In genomic region chr5:43661498-43661897, GRCm38 (mm10) we compare ENCODE assay signal across 9 mouse cellular contexts. TPM values are rescaled to one million over a fixed set of nuclear protein-coding genes. Genes with fewer than 3 reads are reported as not detected.
DNase-seq lines count a peak whose midpoint lies in the region; ATAC-seq lines count a peak whose summit lies in the region.
"Had no signal": no experiment of that assay in that cellular context is flagged by ENCODE, and none has a peak within 500 bp of the region (broad histone marks: within the 10 kb centered on the region; RNA-seq: fewer than 3 reads in every experiment).

No protein-coding gene starts in this region.

- no peak for DNase-seq in forebrain, embryonic 10.5 days (ENCODE audit: extremely low spot score, low spot score)
- peak; percentile 46 for DNase-seq in NIH3T3 (ENCODE audit: low read depth)
- no peak for DNase-seq in frontal cortex, postnatal 36 days (ENCODE audit: low spot score in 2 of 2)
- no peak for DNase-seq in adrenal gland, postnatal 36 days
- DNase-seq: B cell, adult 2 months had no signal

- WGBS in forebrain, embryonic 10.5 days: 94% methylated on average over 3 of the region's 3 CpGs
- 91% methylated on average over 3 of the region's 3 CpGs for WGBS in forebrain, embryonic 12.5 days
- 74% methylated on average over 3 of the region's 3 CpGs for WGBS in heart, embryonic 16.5 days
- 87% methylated on average over 3 of the region's 3 CpGs for WGBS in midbrain, embryonic 12.5 days

- peak overlapping the region; percentile 84 for H3K27ac ChIP-seq in forebrain, embryonic 10.5 days
- no peak overlapping the region for H3K27ac ChIP-seq in forebrain, embryonic 12.5 days
- H3K27ac ChIP-seq in heart, embryonic 16.5 days (ENCODE audit: low read length): peak overlapping the region; percentile 97
- peak overlapping the region; percentile 89; the same call in 1 of the 2 replicates for H3K27ac ChIP-seq in midbrain, embryonic 12.5 days (replicated peaks)

- peaks cover 43% of the 10 kb centered on the region for H3K4me1 ChIP-seq in forebrain, embryonic 10.5 days
- peaks cover 30% of the 10 kb centered on the region for H3K4me1 ChIP-seq in forebrain, embryonic 12.5 days
- peaks cover 13% of the 10 kb centered on the region for H3K4me1 ChIP-seq in heart, embryonic 16.5 days (ENCODE audit: control insufficient read depth, insufficient read depth, low read length)
- peaks cover 29% of the 10 kb centered on the region for H3K4me1 ChIP-seq in midbrain, embryonic 12.5 days

- H3K9ac ChIP-seq in forebrain, embryonic 12.5 days: no peak overlapping the region
- H3K9ac ChIP-seq in heart, embryonic 16.5 days (ENCODE audit: low read length): no peak overlapping the region
- no peak overlapping the region for H3K9ac ChIP-seq in midbrain, embryonic 12.5 days (replicated peaks)

- no peak overlapping the region for H3K4me3 ChIP-seq in forebrain, embryonic 10.5 days
- H3K4me3 ChIP-seq in forebrain, embryonic 12.5 days (replicated peaks): no peak overlapping the region
- H3K4me3 ChIP-seq in heart, embryonic 16.5 days (ENCODE audit: low read length): no peak overlapping the region
- no peak overlapping the region for H3K4me3 ChIP-seq in midbrain, embryonic 12.5 days

- ATAC-seq in forebrain, embryonic 12.5 days (ENCODE audit: low FRiP score): no peak
- no peak for ATAC-seq in heart, embryonic 16.5 days (replicated peaks; ENCODE audit: extremely low read depth, insufficient read depth, low FRiP score)
- no peak for ATAC-seq in midbrain, embryonic 12.5 days (ENCODE audit: low FRiP score, low read depth)
- no peak for ATAC-seq in granulocyte monocyte progenitor cell, adult 5-6 weeks (replicated peaks; ENCODE audit: poor library complexity, severe bottlenecking)

- no peaks in the 10 kb centered on the region for H3K36me3 ChIP-seq in forebrain, embryonic 10.5 days (replicated peaks)
- H3K36me3 ChIP-seq in forebrain, embryonic 12.5 days (replicated peaks): no peaks in the 10 kb centered on the region
- 0 out of 2 replicates have a peak, but pooled peaks cover 2% of the 10 kb centered on the region for H3K36me3 ChIP-seq in heart, embryonic 16.5 days (ENCODE audit: control insufficient read depth, insufficient read depth)
- H3K36me3 ChIP-seq in midbrain, embryonic 12.5 days: no peaks in the 10 kb centered on the region

- H3K27me3 ChIP-seq in forebrain, embryonic 10.5 days (ENCODE audit: poor library complexity, severe bottlenecking): no peaks in the 10 kb centered on the region
- no peaks in the 10 kb centered on the region for H3K27me3 ChIP-seq in forebrain, embryonic 12.5 days
- no peaks in the 10 kb centered on the region for H3K27me3 ChIP-seq in heart, embryonic 16.5 days (ENCODE audit: control insufficient read depth, insufficient read depth, low read length)
- no peaks in the 10 kb centered on the region for H3K27me3 ChIP-seq in midbrain, embryonic 12.5 days

- H3K9me3 ChIP-seq in forebrain, embryonic 10.5 days: no peaks in the 10 kb centered on the region
- no peaks in the 10 kb centered on the region for H3K9me3 ChIP-seq in forebrain, embryonic 12.5 days
- no peaks in the 10 kb centered on the region for H3K9me3 ChIP-seq in heart, embryonic 16.5 days (replicated peaks; ENCODE audit: control insufficient read depth, low read length)
- H3K9me3 ChIP-seq in midbrain, embryonic 12.5 days: no peaks in the 10 kb centered on the region

- no peak overlapping the region; the same call in 1 of the 2 replicates for H3K4me2 ChIP-seq in forebrain, embryonic 12.5 days
- H3K4me2 ChIP-seq in heart, embryonic 16.5 days (ENCODE audit: low read depth, low read length): peak overlapping the region; percentile 59
- peak overlapping the region; percentile 56; the same call in 1 of the 2 replicates for H3K4me2 ChIP-seq in midbrain, embryonic 12.5 days (replicated peaks)

RNA-seq across cellular contexts. Expression of gene Cc2d2a, which starts 0.6 kb away (rescaled TPM):
- 9.3 and 9.8 TPM in 2 replicates for polyA plus RNA-seq in forebrain, embryonic 10.5 days (2016; fragmentation: Nextera tagmentation; extraction: Ambion mirVana)
- 9.6 and 10.5 TPM in 2 replicates for polyA plus RNA-seq in forebrain, embryonic 12.5 days (2016; fragmentation: Nextera tagmentation; extraction: Ambion mirVana)
- 7.5 and 8.6 TPM in 2 replicates for polyA plus RNA-seq in heart, embryonic 16.5 days (2015; fragmentation: Nextera tagmentation; extraction: Ambion mirVana)
- 9.6 and 11.4 TPM in 2 replicates for polyA plus RNA-seq in midbrain, embryonic 12.5 days (2016; fragmentation: Nextera tagmentation; extraction: Ambion mirVana)
- total RNA-seq in granulocyte monocyte progenitor cell, adult 5-6 weeks (2014; fragmentation: Nextera tagmentation): 5.2 and 5.4 TPM in 2 replicates
- 2.6 TPM in 2 replicates for total RNA-seq in granulocyte monocyte progenitor cell, adult 5-6 weeks (2017)
- total RNA-seq in adrenal gland, postnatal 36 days (2021): 10 to 100 TPM; 13.8 to 18.8 TPM
